Mouse (Mus musculus) telencephalon, adult 2 months (tissue): ENCODE measurements at regions not wholly inside any gene's neighbourhood (a gene's known extent, or its start where the extent isn't known, plus 50 kb on each side); places are given as distances from the start of the nearest gene placed in this dataset.

Source experiments
- DNase-seq: peaks from one replicate; pipeline ENCODE4 v3.0.0-alpha.2; 2011; ENCODE audit warnings: low read depth, low spot score

GRCm38 (mm10) chrX:89817775-89818174 is 65.7 kb downstream of the 4932429P05Rik start:
- DNase-seq = peak; percentile 22
